In genomic region chr7:45815984-45816351, GRCm38 (mm10) we compare ENCODE assay signal across 19 mouse cellular contexts. TPM values are rescaled to one million over a fixed set of nuclear protein-coding genes. Genes with fewer than 3 reads are reported as not detected.
DNase-seq lines count a peak whose midpoint lies in the region; ATAC-seq and TF ChIP-seq lines count a peak whose summit lies in the region.
"Had no signal": no experiment of that assay in that cellular context is flagged by ENCODE, and none has a peak within 500 bp of the region (broad histone marks: within the 10 kb centered on the region; RNA-seq: fewer than 3 reads in every experiment).

No protein-coding gene starts in this region.

- no peak for TF ChIP-seq CTCF in intestine, postnatal 0 days (IDR thresholded peaks at IDR 0.05; ENCODE audit: low read depth)

- 48% methylated on average over 2 of the region's 2 CpGs for WGBS in embryonic facial prominence, embryonic 10.5 days
- 24% methylated on average over 2 of the region's 2 CpGs for WGBS in forebrain, embryonic 15.5 days
- WGBS in limb, embryonic 13.5 days, result 45% methylated on average over 2 of the region's 2 CpGs
- 67% methylated on average over 2 of the region's 2 CpGs for WGBS in intestine, postnatal 0 days

- H3K4me3 ChIP-seq in embryonic facial prominence, embryonic 10.5 days, result peak overlapping the region; percentile 98; the same call in 1 of the 2 replicates
- H3K4me3 ChIP-seq in forebrain, embryonic 15.5 days, result no peak overlapping the region
- no peak overlapping the region for H3K4me3 ChIP-seq in limb, embryonic 13.5 days
- H3K4me3 ChIP-seq in intestine, postnatal 0 days (ENCODE audit: low read depth, low read length), result no peak overlapping the region
- H3K4me3 ChIP-seq: embryonic facial prominence, embryonic 15.5 days; kidney, embryonic 15.5 days had no signal

- H3K9ac ChIP-seq in forebrain, embryonic 15.5 days (replicated peaks), result no peak overlapping the region
- peak overlapping the region; percentile 19; the same call in 1 of the 2 replicates for H3K9ac ChIP-seq in limb, embryonic 13.5 days
- no peak overlapping the region for H3K9ac ChIP-seq in intestine, postnatal 0 days (ENCODE audit: low read depth, low read length)
- H3K9ac ChIP-seq: liver, embryonic 14.5 days had no signal

- H3K9me3 ChIP-seq in embryonic facial prominence, embryonic 10.5 days, result no peaks in the 10 kb centered on the region
- H3K9me3 ChIP-seq in forebrain, embryonic 15.5 days, result no peaks in the 10 kb centered on the region
- H3K9me3 ChIP-seq in limb, embryonic 13.5 days, result no peaks in the 10 kb centered on the region
- H3K9me3 ChIP-seq in intestine, postnatal 0 days (ENCODE audit: control insufficient read depth), result no peaks in the 10 kb centered on the region
- H3K9me3 ChIP-seq: embryonic facial prominence, embryonic 15.5 days; kidney, embryonic 15.5 days had no signal

- intact Hi-C loops in heart, postnatal 10 days (cut with DNase I), result no loop called here

- peaks cover 23% of the 10 kb centered on the region for H3K36me3 ChIP-seq in embryonic facial prominence, embryonic 10.5 days (replicated peaks)
- H3K36me3 ChIP-seq in forebrain, embryonic 15.5 days, result peaks cover 17% of the 10 kb centered on the region
- H3K36me3 ChIP-seq in limb, embryonic 13.5 days, result peaks cover 21% of the 10 kb centered on the region
- peaks cover 16% of the 10 kb centered on the region for H3K36me3 ChIP-seq in intestine, postnatal 0 days (ENCODE audit: control insufficient read depth, insufficient read depth)

- DNase-seq in heart, adult 11 months, result peak; percentile 84
- DNase-seq in heart, postnatal 10 days, result no peak
- DNase-seq in embryonic facial prominence, embryonic 10.5 days (ENCODE audit: low spot score), result no peak
- DNase-seq in frontal cortex, postnatal 25 days (ENCODE audit: low spot score in 2 of 2), result no peak
- DNase-seq: adrenal gland, postnatal 14 days; B cell, adult 2 months; gastrocnemius, postnatal 10 days; left cerebral cortex, postnatal 4 days; right cerebral cortex, adult 18-20 months; thymus, adult 2 months had no signal

- peak overlapping the region; percentile 100 for H3K27ac ChIP-seq in embryonic facial prominence, embryonic 10.5 days (replicated peaks)
- H3K27ac ChIP-seq in forebrain, embryonic 15.5 days (replicated peaks), result peak overlapping the region; percentile 78; the same call in 1 of the 2 replicates
- H3K27ac ChIP-seq in limb, embryonic 13.5 days, result no peak overlapping the region
- H3K27ac ChIP-seq in intestine, postnatal 0 days (ENCODE audit: low read depth, low read length), result no peak overlapping the region
- H3K27ac ChIP-seq: kidney, embryonic 15.5 days; liver, embryonic 14.5 days had no signal

- no peak for ATAC-seq in forebrain, embryonic 15.5 days (replicated peaks)
- ATAC-seq in limb, embryonic 13.5 days (ENCODE audit: low FRiP score, low read depth), result no peak
- no peak for ATAC-seq in intestine, postnatal 0 days
- ATAC-seq in granulocyte monocyte progenitor cell, adult 5-6 weeks (replicated peaks; ENCODE audit: poor library complexity, severe bottlenecking), result no peak
- ATAC-seq: inflammation-experienced regulatory T-cells, adult 6 months had no signal

- H3K27me3 ChIP-seq in embryonic facial prominence, embryonic 10.5 days (replicated peaks; ENCODE audit: low read depth, poor library complexity, severe bottlenecking), result peaks cover 29% of the 10 kb centered on the region
- no peaks in the 10 kb centered on the region for H3K27me3 ChIP-seq in forebrain, embryonic 15.5 days
- H3K27me3 ChIP-seq in limb, embryonic 13.5 days, result peaks cover 18% of the 10 kb centered on the region
- no peaks in the 10 kb centered on the region for H3K27me3 ChIP-seq in intestine, postnatal 0 days (replicated peaks; ENCODE audit: control insufficient read depth, insufficient read depth, low read length)

- H3K4me2 ChIP-seq in forebrain, embryonic 15.5 days (replicated peaks), result no peak overlapping the region
- no peak overlapping the region for H3K4me2 ChIP-seq in limb, embryonic 13.5 days (replicated peaks)
- no peak overlapping the region for H3K4me2 ChIP-seq in intestine, postnatal 0 days (replicated peaks; ENCODE audit: low read depth)

- peaks cover 43% of the 10 kb centered on the region for H3K4me1 ChIP-seq in embryonic facial prominence, embryonic 10.5 days
- peaks cover 28% of the 10 kb centered on the region for H3K4me1 ChIP-seq in forebrain, embryonic 15.5 days
- peaks cover 26% of the 10 kb centered on the region for H3K4me1 ChIP-seq in limb, embryonic 13.5 days
- peaks cover 7% of the 10 kb centered on the region; the same call in 1 of the 2 replicates for H3K4me1 ChIP-seq in intestine, postnatal 0 days (replicated peaks; ENCODE audit: control insufficient read depth, insufficient read depth, low read length)

RNA-seq across cellular contexts. Expression of gene Cyth2, which starts 1.6 kb away (rescaled TPM):
- 10 to 100 TPM; 91.1 to 95.1 TPM for total RNA-seq in heart, postnatal 10 days (2021)
- 157 and 161 TPM in 2 replicates for polyA plus RNA-seq in embryonic facial prominence, embryonic 10.5 days (2016; fragmentation: Nextera tagmentation; extraction: Ambion mirVana)
- 376 and 383 TPM in 2 replicates for polyA plus RNA-seq in forebrain, embryonic 15.5 days (2015; fragmentation: Nextera tagmentation; extraction: Ambion mirVana)
- polyA plus RNA-seq in limb, embryonic 13.5 days (2015; fragmentation: Nextera tagmentation; extraction: Ambion mirVana), result 135 and 137 TPM in 2 replicates
- polyA plus RNA-seq in intestine, postnatal 0 days (2015; fragmentation: Nextera tagmentation; extraction: Ambion mirVana), result 61.9 and 66.4 TPM in 2 replicates
- 32.7 and 36.3 TPM in 2 replicates for total RNA-seq in granulocyte monocyte progenitor cell, adult 5-6 weeks (2014; fragmentation: Nextera tagmentation)
- 33.1 and 35.3 TPM in 2 replicates for total RNA-seq in granulocyte monocyte progenitor cell, adult 5-6 weeks (2017)

RNA-seq across cellular contexts. Expression of gene Kcnj14, which starts 8.6 kb away (rescaled TPM):
- total RNA-seq in heart, postnatal 10 days (2021), result under 1 TPM; 0.69 to 0.74 TPM
- polyA plus RNA-seq in embryonic facial prominence, embryonic 10.5 days (2016; fragmentation: Nextera tagmentation; extraction: Ambion mirVana), result 0.88 and 1.5 TPM in 2 replicates
- polyA plus RNA-seq in forebrain, embryonic 15.5 days (2015; fragmentation: Nextera tagmentation; extraction: Ambion mirVana), result 0.55 and 0.98 TPM in 2 replicates
- 2.1 TPM in 2 replicates for polyA plus RNA-seq in limb, embryonic 13.5 days (2015; fragmentation: Nextera tagmentation; extraction: Ambion mirVana)
- 0.10 and 0.27 TPM in 2 replicates for polyA plus RNA-seq in intestine, postnatal 0 days (2015; fragmentation: Nextera tagmentation; extraction: Ambion mirVana)
- total RNA-seq in granulocyte monocyte progenitor cell, adult 5-6 weeks (2014; fragmentation: Nextera tagmentation), result 0.47 and 0.71 TPM in 2 replicates
- total RNA-seq in granulocyte monocyte progenitor cell, adult 5-6 weeks (2017), result not detected in 2 replicates
- polyA plus RNA-seq: inflammation-experienced regulatory T-cells, adult 6 months had no signal

RNA-seq across cellular contexts. Expression of gene Grwd1, which starts 14.8 kb away (rescaled TPM):
- total RNA-seq in heart, postnatal 10 days (2021), result 10 to 100 TPM; 14.6 to 17.1 TPM
- 127 and 132 TPM in 2 replicates for polyA plus RNA-seq in embryonic facial prominence, embryonic 10.5 days (2016; fragmentation: Nextera tagmentation; extraction: Ambion mirVana)
- polyA plus RNA-seq in forebrain, embryonic 15.5 days (2015; fragmentation: Nextera tagmentation; extraction: Ambion mirVana), result 46.8 and 46.9 TPM in 2 replicates
- 69.1 and 71.6 TPM in 2 replicates for polyA plus RNA-seq in limb, embryonic 13.5 days (2015; fragmentation: Nextera tagmentation; extraction: Ambion mirVana)
- 16.4 and 16.6 TPM in 2 replicates for polyA plus RNA-seq in intestine, postnatal 0 days (2015; fragmentation: Nextera tagmentation; extraction: Ambion mirVana)
- 30.9 and 33.6 TPM in 2 replicates for total RNA-seq in granulocyte monocyte progenitor cell, adult 5-6 weeks (2014; fragmentation: Nextera tagmentation)
- 21.9 and 27.3 TPM in 2 replicates for total RNA-seq in granulocyte monocyte progenitor cell, adult 5-6 weeks (2017)

RNA-seq across cellular contexts. Expression of gene Sult2b1, which starts 31.5 kb away (rescaled TPM):
- total RNA-seq in heart, postnatal 10 days (2021), result not detected
- polyA plus RNA-seq in embryonic facial prominence, embryonic 10.5 days (2016; fragmentation: Nextera tagmentation; extraction: Ambion mirVana), result 1.6 and 1.7 TPM in 2 replicates
- polyA plus RNA-seq in forebrain, embryonic 15.5 days (2015; fragmentation: Nextera tagmentation; extraction: Ambion mirVana), result 6.0 and 7.6 TPM in 2 replicates
- 3.1 and 3.7 TPM in 2 replicates for polyA plus RNA-seq in limb, embryonic 13.5 days (2015; fragmentation: Nextera tagmentation; extraction: Ambion mirVana)
- 36.7 and 37.1 TPM in 2 replicates for polyA plus RNA-seq in intestine, postnatal 0 days (2015; fragmentation: Nextera tagmentation; extraction: Ambion mirVana)
- 1.3 and 3.3 TPM in 2 replicates for total RNA-seq in granulocyte monocyte progenitor cell, adult 5-6 weeks (2014; fragmentation: Nextera tagmentation)
- 0.39 TPM in 1 of 2 replicates, not detected in the other for total RNA-seq in granulocyte monocyte progenitor cell, adult 5-6 weeks (2017)
- total RNA-seq: gastrocnemius, postnatal 10 days had no signal

RNA-seq across cellular contexts. Expression of gene Lmtk3, which starts 32.4 kb away (rescaled TPM):
- total RNA-seq in heart, postnatal 10 days (2021), result under 1 TPM; 0.22 to 0.30 TPM
- polyA plus RNA-seq in embryonic facial prominence, embryonic 10.5 days (2016; fragmentation: Nextera tagmentation; extraction: Ambion mirVana), result 2.1 and 3.0 TPM in 2 replicates
- polyA plus RNA-seq in forebrain, embryonic 15.5 days (2015; fragmentation: Nextera tagmentation; extraction: Ambion mirVana), result 21.7 and 22.9 TPM in 2 replicates
- 4.3 and 4.9 TPM in 2 replicates for polyA plus RNA-seq in limb, embryonic 13.5 days (2015; fragmentation: Nextera tagmentation; extraction: Ambion mirVana)
- polyA plus RNA-seq in intestine, postnatal 0 days (2015; fragmentation: Nextera tagmentation; extraction: Ambion mirVana), result 0.08 and 0.29 TPM in 2 replicates
- total RNA-seq in granulocyte monocyte progenitor cell, adult 5-6 weeks (2014; fragmentation: Nextera tagmentation), result not detected in 2 replicates
- total RNA-seq in granulocyte monocyte progenitor cell, adult 5-6 weeks (2017), result not detected in 2 replicates
- polyA plus RNA-seq: heart, postnatal 0 days had no signal

Comparison
In these comparisons a context has a peak if more than half of its experiments do, and no peak if none do; other contexts are left out.
1. H3K27ac ChIP-seq: peak in embryonic facial prominence, embryonic 10.5 days (single experiment) and forebrain, embryonic 15.5 days (single experiment); none in limb, embryonic 13.5 days (single experiment) and intestine, postnatal 0 days (single experiment).